Mouse (Mus musculus): ENCODE data around the gene Trat1.

Trat1 gene

GRCm38 (mm10) chr16:48750145-48750827 lies 21.5 kb downstream of the Trat1 start:
- Histone ChIP-seq H3K27me3 (ENCODE audit: control insufficient read depth, insufficient read depth, low read length, poor library complexity, severe bottlenecking) (no peaks in the 10 kb centered on the region), H3K36me3 (ENCODE audit: control insufficient read depth, insufficient read depth, low read length, poor library complexity, severe bottlenecking) (no peaks in the 10 kb centered on the region)
- DNase-seq (ENCODE audit: low read depth, low spot score) = no peak

DNA sequence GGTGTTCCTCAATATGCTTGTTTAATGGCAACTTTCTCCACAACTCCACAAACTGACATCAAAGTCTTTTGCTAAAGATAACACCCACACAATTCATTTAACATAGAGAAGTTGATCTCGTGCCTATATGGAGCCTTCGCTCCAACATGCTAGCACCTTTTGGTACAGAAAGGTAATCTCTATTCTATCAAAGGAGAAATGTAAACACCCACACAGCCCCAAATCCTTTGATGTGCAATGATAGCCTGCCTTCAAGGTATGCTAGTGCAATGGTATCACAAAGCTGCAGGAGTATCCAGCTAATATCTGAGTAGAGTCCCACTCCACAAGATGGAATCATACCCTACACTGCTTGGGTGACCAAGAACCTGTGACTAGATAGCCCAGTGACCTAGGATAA lies 26.4 kb downstream of the Trat1 start:
- Histone ChIP-seq H3K36me3 (ENCODE audit: control insufficient read depth, insufficient read depth, low read length, poor library complexity, severe bottlenecking) (no peaks in the 10 kb centered on the region), H3K27me3 (ENCODE audit: control insufficient read depth, insufficient read depth, low read length, poor library complexity, severe bottlenecking) (no peaks in the 10 kb centered on the region)
- no peak for DNase-seq (ENCODE audit: low read depth, low spot score)

DNA sequence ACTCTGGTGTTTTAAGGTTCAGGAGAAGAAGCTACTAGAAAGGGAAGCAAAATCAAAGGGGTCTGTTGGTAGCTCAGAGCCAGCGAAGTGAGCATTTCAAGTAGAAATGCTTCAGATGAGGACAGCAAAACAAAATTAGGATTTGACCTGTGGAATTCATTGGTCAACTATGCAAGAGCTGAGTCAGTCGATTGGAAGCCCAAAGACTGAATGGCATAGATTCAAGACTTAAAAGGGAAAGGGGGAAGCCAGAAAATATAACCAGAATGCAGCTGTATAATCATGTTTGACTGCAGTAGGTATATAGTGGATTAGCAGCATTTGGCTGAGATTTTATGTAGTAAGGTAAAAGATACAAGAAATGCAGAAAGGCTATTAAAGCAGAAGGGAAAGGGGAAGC lies 26.8 kb downstream of the Trat1 start:
- Histone ChIP-seq H3K27me3 (ENCODE audit: control insufficient read depth, insufficient read depth, low read length, poor library complexity, severe bottlenecking) (no peaks in the 10 kb centered on the region), H3K36me3 (ENCODE audit: control insufficient read depth, insufficient read depth, low read length, poor library complexity, severe bottlenecking) (no peaks in the 10 kb centered on the region)
- DNase-seq (ENCODE audit: low read depth, low spot score) = no peak

GRCm38 (mm10) chr16:48741549-48741948 lies 30.3 kb downstream of the Trat1 start:
- Histone ChIP-seq H3K36me3 (ENCODE audit: control insufficient read depth, insufficient read depth, low read length, poor library complexity, severe bottlenecking) (no peaks in the 10 kb centered on the region), H3K27me3 (ENCODE audit: control insufficient read depth, insufficient read depth, low read length, poor library complexity, severe bottlenecking) (no peaks in the 10 kb centered on the region)
- no peak for DNase-seq (ENCODE audit: low read depth, low spot score)

DNA sequence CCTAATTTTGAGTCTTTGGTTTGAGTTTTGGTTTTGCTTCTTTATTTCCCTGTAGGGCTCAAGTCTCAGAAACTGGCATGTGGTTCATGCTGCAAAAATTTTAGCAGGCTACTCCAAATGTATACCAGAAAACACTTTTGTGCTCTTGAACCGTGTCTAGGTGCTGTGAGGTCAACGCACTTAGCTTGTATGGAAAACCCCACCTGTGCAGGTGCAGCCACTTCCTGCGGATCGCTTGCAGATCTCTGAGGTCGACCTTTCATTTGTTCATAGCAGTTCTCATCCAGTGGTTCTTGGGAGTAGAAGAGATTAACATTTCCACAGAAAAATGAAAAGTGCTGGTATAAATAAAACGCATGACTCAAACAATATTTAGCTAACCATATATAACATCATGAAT lies 31.8 kb downstream of the Trat1 start:
- Histone ChIP-seq H3K27me3 (ENCODE audit: control insufficient read depth, insufficient read depth, low read length, poor library complexity, severe bottlenecking) (no peaks in the 10 kb centered on the region), H3K36me3 (ENCODE audit: control insufficient read depth, insufficient read depth, low read length, poor library complexity, severe bottlenecking) (no peaks in the 10 kb centered on the region)
- DNase-seq (ENCODE audit: low read depth, low spot score) = no peak

- no peak for DNase-seq (ENCODE audit: low read depth, low spot score)
- Histone ChIP-seq H3K27me3 (ENCODE audit: control insufficient read depth, insufficient read depth, low read length, poor library complexity, severe bottlenecking) (no peaks in the 10 kb centered on the region), H3K36me3 (ENCODE audit: control insufficient read depth, insufficient read depth, low read length, poor library complexity, severe bottlenecking) (no peaks in the 10 kb centered on the region)
Observed at GRCm38 (mm10) chr16:48738429-48738828, 33.4 kb downstream of the Trat1 start.

DNA sequence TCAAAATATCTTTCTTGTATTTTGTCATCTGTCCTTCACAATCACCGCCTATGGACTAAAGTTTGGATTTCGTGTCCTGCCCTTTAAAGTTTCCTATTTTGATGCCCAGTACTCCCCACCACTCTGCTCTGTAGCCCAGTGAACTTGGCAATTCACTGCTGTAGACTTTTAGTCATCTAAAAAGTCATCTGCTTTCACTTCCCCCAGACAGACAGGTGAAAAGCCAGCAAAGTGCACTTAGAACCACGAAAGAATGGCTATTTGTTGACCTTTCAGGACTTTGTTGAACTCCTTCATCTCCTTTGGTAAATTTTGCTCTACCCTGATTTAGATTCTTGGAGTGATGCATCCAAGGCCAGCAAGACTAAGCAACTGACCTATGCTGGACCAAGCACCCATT lies 34.9 kb downstream of the Trat1 start:
- DNase-seq (ENCODE audit: low read depth, low spot score) = no peak
- Histone ChIP-seq H3K27me3 (ENCODE audit: control insufficient read depth, insufficient read depth, low read length, poor library complexity, severe bottlenecking) (no peaks in the 10 kb centered on the region), H3K36me3 (ENCODE audit: control insufficient read depth, insufficient read depth, low read length, poor library complexity, severe bottlenecking) (no peaks in the 10 kb centered on the region)

GRCm38 (mm10) chr16:48720259-48720658 lies 51.6 kb downstream of the Trat1 start:
- no peaks in the 10 kb centered on the region for H3K36me3 ChIP-seq (ENCODE audit: control insufficient read depth, insufficient read depth, low read length, poor library complexity, severe bottlenecking)
- H3K27me3 ChIP-seq (ENCODE audit: control insufficient read depth, insufficient read depth, low read length, poor library complexity, severe bottlenecking) = no peaks in the 10 kb centered on the region
- DNase-seq (ENCODE audit: low read depth, low spot score) = no peak

DNA sequence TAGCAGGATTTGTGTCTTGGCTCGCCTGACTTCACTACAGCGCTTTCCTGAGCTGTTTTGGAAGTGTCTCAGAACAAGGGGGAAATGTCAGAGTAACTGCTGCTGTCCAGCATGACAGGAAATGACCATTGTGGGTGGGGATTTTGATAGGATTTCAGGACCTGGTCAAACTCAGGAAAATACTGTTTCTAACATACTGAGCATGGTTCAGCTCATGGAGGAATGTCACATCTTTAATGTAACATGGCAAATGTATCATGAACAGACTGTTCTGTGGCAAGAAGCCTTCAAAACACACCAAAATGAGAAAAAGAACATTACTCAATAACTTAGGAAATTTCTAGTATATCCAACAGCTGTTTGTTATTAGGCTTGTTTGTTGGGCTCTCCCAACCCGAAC lies 52.1 kb downstream of the Trat1 start:
- no peaks in the 10 kb centered on the region for H3K36me3 ChIP-seq (ENCODE audit: control insufficient read depth, insufficient read depth, low read length, poor library complexity, severe bottlenecking)
- no peak for DNase-seq (ENCODE audit: low read depth, low spot score)
- H3K27me3 ChIP-seq (ENCODE audit: control insufficient read depth, insufficient read depth, low read length, poor library complexity, severe bottlenecking) = no peaks in the 10 kb centered on the region

- Histone ChIP-seq H3K36me3 (ENCODE audit: control insufficient read depth, insufficient read depth, low read length, poor library complexity, severe bottlenecking) (no peaks in the 10 kb centered on the region), H3K27me3 (ENCODE audit: control insufficient read depth, insufficient read depth, low read length, poor library complexity, severe bottlenecking) (no peaks in the 10 kb centered on the region)
- DNase-seq (ENCODE audit: low read depth, low spot score) = no peak
Observed at GRCm38 (mm10) chr16:48716343-48716742, 55.5 kb downstream of the Trat1 start.

DNA sequence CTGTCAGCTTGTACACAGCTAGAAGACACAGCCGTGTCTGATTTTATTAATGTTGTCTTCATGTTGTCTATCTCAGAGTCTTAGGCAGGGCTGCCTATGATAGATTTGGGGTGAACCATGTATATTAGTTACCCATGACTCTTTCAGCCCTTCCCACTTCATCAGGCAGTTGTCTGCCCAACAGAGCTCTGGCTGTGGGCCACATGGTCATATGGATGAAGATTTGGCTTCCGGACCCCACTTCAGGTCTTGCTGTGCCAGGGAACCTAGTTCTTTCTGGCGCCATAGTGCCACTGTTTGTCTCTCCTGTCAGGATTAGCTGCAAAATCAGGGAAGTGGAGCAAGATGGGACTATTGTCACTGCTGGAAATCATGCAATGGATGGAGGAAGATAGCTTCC lies 69.9 kb downstream of the Trat1 start:
- DNase-seq (ENCODE audit: low read depth, low spot score) = no peak
- H3K36me3 ChIP-seq (ENCODE audit: control insufficient read depth, insufficient read depth, low read length, poor library complexity, severe bottlenecking) = no peaks in the 10 kb centered on the region
- no peaks in the 10 kb centered on the region for H3K27me3 ChIP-seq (ENCODE audit: control insufficient read depth, insufficient read depth, low read length, poor library complexity, severe bottlenecking)
